Mouse (Mus musculus): ENCODE data around the gene Gga3. TPM values are rescaled to one million over a fixed set of nuclear protein-coding genes. Genes with fewer than 3 reads are reported as not detected.
"Not testable (repeated sequence)": the region's sequence is repeated elsewhere in the genome, so short reads cannot be mapped to it uniquely, and the experiment has no call there.

Gga3 gene
- total and polyA plus RNA-seq, 2 experiments from 2014 or later, result 7.0 to 11.8 TPM

DNA sequence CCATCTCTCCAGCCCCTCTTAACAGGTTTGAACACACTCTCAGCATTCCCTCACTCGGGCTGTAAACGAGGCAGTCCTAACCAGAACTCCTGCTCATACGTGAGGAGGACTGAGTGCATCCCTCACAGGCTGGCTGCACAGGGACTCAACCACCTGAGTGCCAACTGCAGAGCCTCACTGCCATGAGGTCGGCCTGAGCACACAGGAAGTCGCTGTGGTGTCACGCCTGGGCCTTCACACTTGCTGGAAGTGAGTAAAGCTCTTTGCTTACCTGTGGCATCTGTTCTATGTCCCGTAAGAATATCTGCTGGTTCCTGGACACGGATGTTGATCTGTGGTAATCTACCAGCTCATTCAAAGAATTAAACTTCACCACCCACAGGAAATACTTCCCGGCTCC, 42.6 kb upstream of the Gga3 start:
- Histone ChIP-seq H3K27ac (ENCODE audit: low read depth) (no peak overlapping the region), H3K9me3 (replicated peaks; ENCODE audit: control insufficient read depth, low read length) (no peaks in the 10 kb centered on the region), H3K4me3 (ENCODE audit: low read depth, low read length) (no peak overlapping the region), H3K36me3 (replicated peaks; ENCODE audit: control insufficient read depth, insufficient read depth, low read length) (peaks cover 44% of the 10 kb centered on the region), H3K9ac (replicated peaks; ENCODE audit: low read depth, low read length) (no peak overlapping the region), H3K4me2 (ENCODE audit: low read depth, low read length) (no peak overlapping the region), H3K27me3 (ENCODE audit: control insufficient read depth, insufficient read depth, low read length) (no peaks in the 10 kb centered on the region), H3K4me1 (ENCODE audit: control insufficient read depth, insufficient read depth) (no peaks in the 10 kb centered on the region)
- ATAC-seq (ENCODE audit: insufficient read depth, low read depth) (no peak), DNase-seq (ENCODE audit: low spot score) (no peak)
- WGBS, result 89% methylated on average over 9 of the region's 9 CpGs
- TF ChIP-seq CTCF (IDR thresholded peaks at IDR 0.05; ENCODE audit: low read depth) (no peak), EP300 (IDR thresholded peaks at IDR 0.05; ENCODE audit: low read depth) (no peak)

DNA sequence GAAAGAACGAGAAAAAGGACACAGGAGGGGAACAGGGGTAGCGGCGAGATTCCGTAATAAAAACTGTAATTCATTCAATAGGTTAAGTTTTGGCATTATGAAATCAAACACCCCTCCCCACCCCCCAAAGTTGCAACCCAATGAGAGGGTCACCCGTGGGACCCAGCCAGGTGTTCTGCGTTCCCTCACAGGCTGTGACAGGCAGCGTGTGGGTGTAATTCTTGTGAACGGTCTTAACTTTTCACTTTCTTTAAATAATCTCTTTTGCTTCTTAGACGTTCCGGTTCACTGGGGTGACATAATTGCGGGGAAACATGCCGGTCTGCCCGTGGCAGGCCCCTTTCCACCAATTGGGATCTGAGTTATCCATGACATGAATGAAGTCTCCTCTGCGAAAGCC, 41.6 kb upstream of the Gga3 start:
- not testable (repeated sequence) for ATAC-seq (ENCODE audit: insufficient read depth, low read depth); H3K27ac ChIP-seq (ENCODE audit: low read depth); H3K9ac ChIP-seq (replicated peaks; ENCODE audit: low read depth, low read length); H3K9me3 ChIP-seq (replicated peaks; ENCODE audit: control insufficient read depth, low read length); DNase-seq (ENCODE audit: low spot score); H3K4me2 ChIP-seq (ENCODE audit: low read depth, low read length); H3K27me3 ChIP-seq (ENCODE audit: control insufficient read depth, insufficient read depth, low read length); H3K4me1 ChIP-seq (ENCODE audit: control insufficient read depth, insufficient read depth); H3K4me3 ChIP-seq (ENCODE audit: low read depth, low read length)
- peaks cover 39% of the 10 kb centered on the region for H3K36me3 ChIP-seq (replicated peaks; ENCODE audit: control insufficient read depth, insufficient read depth, low read length)
- WGBS, result 86% methylated on average over 14 of the region's 14 CpGs

DNA sequence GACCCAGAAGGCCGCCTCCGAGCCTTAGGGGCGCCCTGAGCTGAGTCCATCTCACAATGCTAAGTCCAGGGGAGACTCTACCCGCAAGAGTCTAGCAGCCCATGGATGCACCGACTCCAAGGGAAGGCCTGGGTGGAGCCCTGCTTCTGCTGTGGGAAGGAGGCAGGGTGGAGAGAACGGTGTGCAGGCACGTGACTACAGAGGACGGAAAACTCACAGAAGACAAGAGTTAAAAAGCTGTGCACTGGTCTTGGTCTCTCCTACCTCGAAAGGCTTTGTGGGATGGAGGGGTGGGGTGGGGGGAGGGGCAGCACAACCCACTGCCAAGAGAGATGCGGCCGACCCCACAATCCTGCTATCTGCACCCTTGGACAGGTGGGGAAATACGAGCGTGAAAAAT, 40.5 kb upstream of the Gga3 start:
- DNase-seq (ENCODE audit: low spot score) (no peak), ATAC-seq (ENCODE audit: insufficient read depth, low read depth) (no peak)
- TF ChIP-seq CTCF (IDR thresholded peaks at IDR 0.05; ENCODE audit: low read depth) (no peak), EP300 (IDR thresholded peaks at IDR 0.05; ENCODE audit: low read depth) (no peak)
- Histone ChIP-seq H3K36me3 (replicated peaks; ENCODE audit: control insufficient read depth, insufficient read depth, low read length) (peaks cover 35% of the 10 kb centered on the region), H3K27me3 (ENCODE audit: control insufficient read depth, insufficient read depth, low read length) (no peaks in the 10 kb centered on the region), H3K4me2 (ENCODE audit: low read depth, low read length) (no peak overlapping the region), H3K4me3 (ENCODE audit: low read depth, low read length) (no peak overlapping the region), H3K9me3 (replicated peaks; ENCODE audit: control insufficient read depth, low read length) (no peaks in the 10 kb centered on the region), H3K27ac (ENCODE audit: low read depth) (no peak overlapping the region), H3K4me1 (ENCODE audit: control insufficient read depth, insufficient read depth) (no peaks in the 10 kb centered on the region), H3K9ac (replicated peaks; ENCODE audit: low read depth, low read length) (no peak overlapping the region)
- WGBS, result 93% methylated on average over 13 of the region's 13 CpGs

DNA sequence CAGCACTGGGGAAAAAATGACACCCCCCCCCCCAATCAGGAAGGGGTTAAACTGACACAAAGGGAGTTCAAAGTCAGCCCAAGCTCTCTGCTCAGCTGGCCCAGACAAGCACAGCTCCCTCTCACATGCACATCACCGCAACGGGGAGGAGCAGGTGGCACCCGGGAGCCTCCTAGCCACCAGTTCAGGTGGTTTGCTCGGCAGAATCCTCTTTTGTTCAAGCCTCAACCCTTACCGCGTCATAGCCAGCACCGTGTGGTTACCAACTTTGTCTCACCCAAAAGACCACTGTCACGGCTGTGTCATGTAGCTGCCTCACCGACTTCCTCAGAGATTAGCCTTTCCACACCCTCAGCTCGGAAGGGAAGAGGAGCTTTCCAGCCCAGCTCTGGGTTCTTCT, 39.4 kb upstream of the Gga3 start:
- Histone ChIP-seq H3K9me3 (replicated peaks; ENCODE audit: control insufficient read depth, low read length) (no peaks in the 10 kb centered on the region), H3K27me3 (ENCODE audit: control insufficient read depth, insufficient read depth, low read length) (no peaks in the 10 kb centered on the region), H3K9ac (replicated peaks; ENCODE audit: low read depth, low read length) (no peak overlapping the region), H3K4me1 (ENCODE audit: control insufficient read depth, insufficient read depth) (no peaks in the 10 kb centered on the region), H3K4me3 (ENCODE audit: low read depth, low read length) (no peak overlapping the region), H3K27ac (ENCODE audit: low read depth) (no peak overlapping the region), H3K36me3 (replicated peaks; ENCODE audit: control insufficient read depth, insufficient read depth, low read length) (peaks cover 32% of the 10 kb centered on the region), H3K4me2 (ENCODE audit: low read depth, low read length) (no peak overlapping the region)
- TF ChIP-seq CTCF (IDR thresholded peaks at IDR 0.05; ENCODE audit: low read depth), result no peak
- TF ChIP-seq EP300 (IDR thresholded peaks at IDR 0.05; ENCODE audit: low read depth), result no peak
- ATAC-seq (ENCODE audit: insufficient read depth, low read depth) (no peak), DNase-seq (ENCODE audit: low spot score) (no peak)
- WGBS, result 62% methylated on average over 10 of the region's 10 CpGs

DNA sequence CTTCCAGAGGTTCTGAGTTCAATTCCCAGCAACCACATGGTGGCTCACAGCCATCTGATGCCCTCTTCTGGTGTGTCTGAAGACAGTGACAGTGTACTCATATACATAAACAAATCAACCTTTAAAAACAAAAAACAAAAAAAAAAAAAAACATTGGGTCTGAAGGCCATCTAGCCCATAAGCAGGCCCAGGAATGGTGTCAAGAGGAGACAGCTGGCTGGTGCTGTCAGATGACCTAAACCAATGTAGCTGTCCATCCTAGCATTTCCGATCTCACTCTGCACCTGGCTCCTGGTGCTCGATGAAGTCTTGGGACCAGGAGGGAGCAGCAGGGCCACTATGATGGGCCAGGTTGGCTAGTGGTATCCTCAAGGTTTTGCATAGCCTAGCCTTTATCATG, 38.9 kb upstream of the Gga3 start:
- Histone ChIP-seq H3K27me3 (ENCODE audit: control insufficient read depth, insufficient read depth, low read length) (no peaks in the 10 kb centered on the region), H3K9me3 (replicated peaks; ENCODE audit: control insufficient read depth, low read length) (no peaks in the 10 kb centered on the region), H3K36me3 (replicated peaks; ENCODE audit: control insufficient read depth, insufficient read depth, low read length) (peaks cover 26% of the 10 kb centered on the region), H3K4me3 (ENCODE audit: low read depth, low read length) (no peak overlapping the region), H3K4me2 (ENCODE audit: low read depth, low read length) (no peak overlapping the region), H3K9ac (replicated peaks; ENCODE audit: low read depth, low read length) (no peak overlapping the region), H3K27ac (ENCODE audit: low read depth) (no peak overlapping the region), H3K4me1 (ENCODE audit: control insufficient read depth, insufficient read depth) (no peaks in the 10 kb centered on the region)
- TF ChIP-seq CTCF (IDR thresholded peaks at IDR 0.05; ENCODE audit: low read depth) (no peak), EP300 (IDR thresholded peaks at IDR 0.05; ENCODE audit: low read depth) (no peak)
- WGBS, result 91% methylated on average over 2 of the region's 2 CpGs
- ATAC-seq (ENCODE audit: insufficient read depth, low read depth), result no peak
- no peak for DNase-seq (ENCODE audit: low spot score)

DNA sequence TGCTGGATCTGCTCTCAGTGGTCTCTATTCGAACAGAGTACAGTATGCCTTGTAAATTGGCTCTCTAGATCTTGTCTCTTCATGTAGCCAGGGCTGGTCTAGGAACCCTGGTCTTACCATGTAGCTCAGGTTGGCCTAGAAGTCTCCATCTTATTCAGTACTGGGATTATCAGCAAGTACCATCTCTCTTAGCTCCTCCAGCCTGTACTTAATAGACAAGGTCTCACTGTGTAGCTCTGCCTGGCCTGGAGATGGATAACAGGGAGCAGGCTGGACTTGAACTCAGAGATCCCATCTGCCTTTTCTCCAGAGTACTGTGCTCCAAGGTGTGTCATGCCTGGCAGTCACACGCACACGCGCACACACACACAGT, 37.8 kb upstream of the Gga3 start:
- TF ChIP-seq EP300 (IDR thresholded peaks at IDR 0.05; ENCODE audit: low read depth), result no peak
- TF ChIP-seq CTCF (IDR thresholded peaks at IDR 0.05; ENCODE audit: low read depth), result no peak
- DNase-seq (ENCODE audit: low spot score), result no peak
- Histone ChIP-seq H3K4me2 (ENCODE audit: low read depth, low read length) (no peak overlapping the region), H3K27me3 (ENCODE audit: control insufficient read depth, insufficient read depth, low read length) (no peaks in the 10 kb centered on the region), H3K4me3 (ENCODE audit: low read depth, low read length) (no peak overlapping the region), H3K36me3 (replicated peaks; ENCODE audit: control insufficient read depth, insufficient read depth, low read length) (peaks cover 21% of the 10 kb centered on the region), H3K9me3 (replicated peaks; ENCODE audit: control insufficient read depth, low read length) (no peaks in the 10 kb centered on the region), H3K27ac (ENCODE audit: low read depth) (no peak overlapping the region), H3K4me1 (ENCODE audit: control insufficient read depth, insufficient read depth) (no peaks in the 10 kb centered on the region), H3K9ac (replicated peaks; ENCODE audit: low read depth, low read length) (no peak overlapping the region)
- 84% methylated on average over 4 of the region's 4 CpGs for WGBS
- ATAC-seq (ENCODE audit: insufficient read depth, low read depth), result no peak
